In the genomic region with DNA sequence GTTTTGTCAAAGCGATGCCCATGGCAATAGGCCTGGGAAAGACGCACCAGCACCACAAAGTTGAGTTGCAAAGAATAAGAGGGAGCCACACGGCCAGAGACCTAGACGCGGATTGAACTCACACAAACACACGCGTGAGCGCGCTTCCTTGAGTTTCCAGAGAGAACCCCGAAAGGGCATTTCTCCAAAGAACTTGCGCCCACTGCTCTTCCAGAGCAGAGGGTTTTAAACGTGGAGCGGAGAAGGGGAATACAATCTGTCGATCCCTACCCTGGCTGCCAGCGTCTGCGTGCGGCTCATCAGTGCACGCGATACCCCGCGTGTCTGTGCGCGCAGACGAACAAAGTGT, we compare ENCODE assay signal across 9 mouse cellular contexts. TPM values are rescaled to one million over a fixed set of nuclear protein-coding genes. Genes with fewer than 3 reads are reported as not detected.
A peak's percentile ranks its signal among the peaks of the same experiment; 100 is the strongest.
DNase-seq lines count a peak whose midpoint lies in the region; ATAC-seq and TF ChIP-seq lines count a peak whose summit lies in the region.
"Had no signal": no experiment of that assay in that cellular context is flagged by ENCODE, and none has a peak within 500 bp of the region (broad histone marks: within the 10 kb centered on the region; RNA-seq: fewer than 3 reads in every experiment).

No protein-coding gene starts in this region.

- no peak for DNase-seq in lung, postnatal 0 days (ENCODE audit: low spot score)
- DNase-seq in lung, postnatal 14 days, result no peak
- DNase-seq in liver, embryonic 13.5 days, result no peak
- no peak for DNase-seq in urinary bladder, postnatal 10 days (ENCODE audit: low spot score)
- DNase-seq in layer of hippocampus, adult 9-10 months (ENCODE audit: low spot score), result no peak
- DNase-seq in ovary, postnatal 10 days (ENCODE audit: low spot score), result no peak

- H3K9me3 ChIP-seq in lung, postnatal 0 days (ENCODE audit: low read length), result no peaks in the 10 kb centered on the region
- no peaks in the 10 kb centered on the region for H3K9me3 ChIP-seq in forebrain, embryonic 15.5 days
- H3K9me3 ChIP-seq in liver, embryonic 13.5 days (replicated peaks), result no peaks in the 10 kb centered on the region

- no peak for ATAC-seq in lung, postnatal 0 days
- 0 out of 2 replicates have a peak, but pooled peaks have one; percentile 33 for ATAC-seq in forebrain, embryonic 15.5 days (replicated peaks)
- no peak for ATAC-seq in liver, embryonic 13.5 days (ENCODE audit: low read depth)
- ATAC-seq: inflammation-experienced regulatory T-cells, adult 6 months had no signal

- peaks cover 4% of the 10 kb centered on the region; the same call in 1 of the 2 replicates for H3K4me1 ChIP-seq in lung, postnatal 0 days (ENCODE audit: insufficient read depth, low read depth, low read length)
- peaks cover 38% of the 10 kb centered on the region for H3K4me1 ChIP-seq in forebrain, embryonic 15.5 days
- no peaks in the 10 kb centered on the region for H3K4me1 ChIP-seq in liver, embryonic 13.5 days (replicated peaks)

- H3K4me3 ChIP-seq in lung, postnatal 0 days (ENCODE audit: low read depth, low read length), result no peak overlapping the region
- peak overlapping the region; percentile 44 for H3K4me3 ChIP-seq in forebrain, embryonic 15.5 days
- no peak overlapping the region for H3K4me3 ChIP-seq in liver, embryonic 13.5 days (replicated peaks)

- no peaks in the 10 kb centered on the region for H3K36me3 ChIP-seq in lung, postnatal 0 days (ENCODE audit: insufficient read depth, low read length)
- no peaks in the 10 kb centered on the region for H3K36me3 ChIP-seq in forebrain, embryonic 15.5 days
- H3K36me3 ChIP-seq in liver, embryonic 13.5 days, result no peaks in the 10 kb centered on the region

- no peak overlapping the region for H3K27ac ChIP-seq in lung, postnatal 0 days (ENCODE audit: low read length)
- H3K27ac ChIP-seq in forebrain, embryonic 15.5 days (replicated peaks), result 0 out of 2 replicates have a peak overlapping the region, but pooled peaks have one; percentile 3
- no peak overlapping the region for H3K27ac ChIP-seq in liver, embryonic 13.5 days

- 5% methylated on average over 21 of the region's 24 CpGs for whole genome bisulfite sequencing in lung, postnatal 0 days
- under 1% methylated on average over 24 of the region's 24 CpGs for WGBS in forebrain, embryonic 15.5 days
- 2% methylated on average over 17 of the region's 24 CpGs for WGBS in liver, embryonic 13.5 days (ENCODE audit: insufficient replicate concordance)

- TF ChIP-seq EP300 in lung, postnatal 0 days (IDR thresholded peaks at IDR 0.05), result no peak

- peaks cover 76% of the 10 kb centered on the region for H3K27me3 ChIP-seq in lung, postnatal 0 days (replicated peaks; ENCODE audit: insufficient read depth, low read length)
- H3K27me3 ChIP-seq in forebrain, embryonic 15.5 days, result peaks cover 59% of the 10 kb centered on the region
- H3K27me3 ChIP-seq in liver, embryonic 13.5 days, result peaks cover 93% of the 10 kb centered on the region

- H3K4me2 ChIP-seq in lung, postnatal 0 days (replicated peaks; ENCODE audit: low read depth, low read length), result peak overlapping the region; percentile 47
- peak overlapping the region; percentile 69 for H3K4me2 ChIP-seq in forebrain, embryonic 15.5 days (replicated peaks)
- peak overlapping the region; percentile 32 for H3K4me2 ChIP-seq in liver, embryonic 13.5 days

- no peak for TF ChIP-seq CTCF in lung, postnatal 0 days (IDR thresholded peaks at IDR 0.05)

- no peak overlapping the region for H3K9ac ChIP-seq in lung, postnatal 0 days (replicated peaks; ENCODE audit: low read depth)
- H3K9ac ChIP-seq in forebrain, embryonic 15.5 days (replicated peaks), result no peak overlapping the region; the same call in 1 of the 2 replicates
- no peak overlapping the region for H3K9ac ChIP-seq in liver, embryonic 13.5 days

RNA-seq across cellular contexts. Expression of a gene that starts 0.9 kb away (rescaled TPM):
- polyA plus RNA-seq in lung, postnatal 0 days (2015; fragmentation: Nextera tagmentation; extraction: Ambion mirVana), result not detected in 2 replicates
- polyA plus RNA-seq in forebrain, embryonic 15.5 days (2015; fragmentation: Nextera tagmentation; extraction: Ambion mirVana), result 7.1 and 13.1 TPM in 2 replicates
- not detected in 2 replicates for polyA plus RNA-seq in liver, embryonic 13.5 days (2015; fragmentation: Nextera tagmentation; extraction: Ambion mirVana)
- polyA plus RNA-seq: inflammation-experienced regulatory T-cells, adult 6 months; spleen, adult 2 months had no signal
